Mouse (Mus musculus) heart, postnatal 10 days (tissue): ENCODE measurements around the gene Arfgap2. TPM values are rescaled to one million over a fixed set of nuclear protein-coding genes. Genes with fewer than 3 reads are reported as not detected.
A peak's percentile ranks its signal among the peaks of the same experiment; 100 is the strongest.

Source experiments
- DNase-seq, 2 experiments: peaks; one replicate each; pipeline ENCODE4 v3.0.0; 2021
- intact Hi-C: fragments of 180-260 bp; cut with DNase I; formaldehyde crosslinking; loops from one replicate; pipeline ENCODE4 v1.15.1; 2025
- total RNA-seq, 2 experiments: library from RNA; stranded (reverse); gene quantifications; 2 replicates each; pipeline ENCODE4 v1.2.3; 2021

Arfgap2 gene
- total RNA-seq, 2 experiments from 2014 or later, result 64.2 to 64.5 TPM

DNA sequence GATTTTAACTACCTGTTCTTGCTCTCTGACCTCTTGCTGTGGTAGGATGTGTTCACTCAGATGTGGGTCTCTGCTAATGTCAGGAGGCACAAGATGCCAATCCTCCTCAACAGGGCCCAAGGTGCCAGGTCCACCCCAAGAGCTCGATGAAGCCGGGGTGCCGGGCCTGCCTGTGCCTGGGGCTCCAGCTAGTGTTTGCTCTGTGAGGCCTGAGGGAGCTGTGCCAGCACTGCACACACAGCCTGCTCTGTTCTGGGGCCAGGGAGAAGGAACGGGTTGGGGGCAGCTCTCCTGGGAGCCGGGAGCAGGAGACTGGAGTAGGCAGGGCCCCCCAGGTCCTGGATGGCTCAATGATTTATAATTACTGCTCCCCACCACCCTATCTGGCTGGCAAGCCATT, 6.7 kb upstream of the Arfgap2 start:
- intact Hi-C loops, result loop anchor here (5.0 kb wide), 1 partner anchor 141 kb away; the partner anchor contains the start of gene Mybpc3
- peak in 1 of 2 experiments; percentile 26 for DNase-seq

DNA sequence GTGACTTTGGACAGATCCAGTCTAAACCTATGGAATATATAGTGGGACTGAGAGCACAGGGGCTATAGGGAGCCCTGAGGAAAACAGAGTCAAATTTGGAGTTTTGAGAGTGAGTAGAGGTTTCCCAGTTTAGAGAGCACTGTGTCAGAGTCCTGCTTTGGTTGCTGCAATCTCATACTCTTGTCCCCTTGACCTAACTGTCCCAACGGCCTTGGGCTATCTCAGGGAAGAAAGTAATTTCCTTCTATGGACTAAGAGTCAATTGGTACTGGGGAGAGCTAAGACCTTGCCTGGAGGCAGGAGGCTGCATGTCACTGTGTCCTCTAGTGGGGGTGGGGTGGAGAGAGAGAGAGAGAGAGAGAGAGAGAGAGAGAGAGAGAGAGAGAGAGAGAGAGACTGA, 5.9 kb upstream of the Arfgap2 start:
- intact Hi-C loops, result loop anchor here (5.0 kb wide), 1 partner anchor 142 kb away; the partner anchor contains the start of gene Mybpc3
- DNase-seq, result no peak

DNA sequence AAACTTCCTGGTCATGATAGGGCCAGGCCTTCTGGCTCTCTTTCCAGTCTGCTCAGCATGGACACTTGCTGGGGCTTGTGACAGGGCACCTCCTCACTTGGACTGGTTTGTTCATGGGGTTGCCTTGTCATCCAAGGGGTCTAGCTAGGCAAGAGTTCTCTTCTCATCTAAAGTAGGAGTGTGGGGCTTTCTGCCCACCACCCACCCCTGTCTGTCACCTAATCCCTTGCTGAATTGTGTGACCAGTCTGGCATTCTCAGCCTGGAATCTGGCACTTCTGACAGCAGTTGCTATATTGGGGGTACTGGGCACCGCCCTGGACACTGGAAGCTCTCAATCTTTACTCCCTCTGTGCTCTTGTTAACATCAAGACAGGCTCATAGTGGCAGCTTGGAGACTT, 5.3 kb upstream of the Arfgap2 start:
- DNase-seq, result peak; percentile 48 to 61
- intact Hi-C loops, result loop anchor here (5.0 kb wide), 1 partner anchor 142 kb away; the partner anchor contains the start of gene Mybpc3

DNA sequence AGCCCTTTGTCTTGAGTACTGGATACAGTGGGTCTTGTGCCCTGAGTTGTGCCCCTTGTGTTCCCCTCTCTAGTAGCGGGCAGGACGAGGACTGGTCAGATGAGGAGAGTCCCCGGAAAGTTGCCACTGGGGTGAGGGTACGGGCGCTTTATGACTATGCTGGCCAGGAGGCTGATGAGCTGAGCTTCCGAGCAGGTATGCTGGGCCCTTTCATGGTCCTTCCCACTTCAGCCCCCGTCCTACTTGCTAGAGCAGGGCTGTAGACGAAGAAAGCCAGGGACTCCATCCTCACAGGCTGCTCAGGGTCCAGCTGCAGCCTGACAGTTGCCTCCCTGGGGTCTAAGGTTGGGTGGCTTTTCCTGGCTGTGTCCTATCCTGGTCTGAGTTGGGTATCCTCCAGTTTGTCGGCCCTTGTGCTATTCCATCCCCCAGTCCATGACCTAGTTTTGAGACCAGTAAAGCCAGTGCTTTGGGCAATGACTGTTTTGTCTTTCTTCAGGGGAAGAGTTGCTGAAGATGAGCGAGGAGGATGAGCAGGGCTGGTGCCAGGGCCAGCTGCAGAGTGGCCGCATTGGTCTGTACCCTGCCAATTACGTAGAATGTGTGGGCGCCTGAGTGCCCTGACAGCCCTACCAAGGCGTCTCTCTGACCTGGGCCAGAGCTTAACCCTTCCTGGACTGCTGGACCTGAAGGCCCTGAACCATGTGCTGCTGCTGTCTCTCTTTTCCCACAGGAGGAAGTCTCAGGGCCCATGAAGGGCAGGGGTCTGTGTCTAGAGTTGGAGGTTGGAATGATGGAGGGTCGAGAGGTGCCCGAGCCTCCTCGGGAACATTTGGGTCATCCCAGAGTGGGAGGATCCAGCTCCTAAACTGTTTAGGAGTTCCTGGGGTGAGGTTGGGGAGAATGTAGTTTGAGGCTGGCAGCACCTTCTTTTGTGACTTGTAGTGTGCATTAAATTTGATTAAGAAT, 798 bp upstream of the Arfgap2 start:
- intact Hi-C loops, result no loop called here
- no peak for DNase-seq

- no peak for DNase-seq
- intact Hi-C loops, result no loop called here
These were observed 3.3 kb downstream of the Arfgap2 start for GRCm38 (mm10) chr2:91268042-91268441.

- no peak for DNase-seq
- intact Hi-C loops, result no loop called here
These were observed 3.9 kb downstream of the Arfgap2 start for GRCm38 (mm10) chr2:91268706-91269105.

DNA sequence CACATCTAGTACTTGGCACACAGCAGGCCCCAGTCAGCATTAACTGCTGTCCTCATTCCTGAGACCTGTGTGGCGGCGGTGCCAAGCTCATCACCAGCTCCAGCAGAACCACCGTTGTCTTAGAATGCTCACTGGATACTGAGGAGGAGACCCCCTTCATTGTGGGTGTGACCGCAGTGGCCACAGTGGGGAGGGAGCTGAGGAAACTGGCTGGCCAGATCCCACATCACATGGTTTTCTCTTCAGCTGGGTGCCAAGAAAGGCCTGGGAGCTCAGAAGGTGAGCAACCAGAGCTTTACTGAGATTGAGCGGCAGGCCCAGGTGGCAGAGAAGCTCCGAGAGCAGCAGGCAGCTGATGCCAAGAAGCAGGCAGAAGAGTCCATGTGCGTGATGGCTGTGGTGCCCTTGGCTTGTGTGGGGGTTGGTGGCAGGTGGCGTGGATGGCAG, 4.9 kb downstream of the Arfgap2 start:
- intact Hi-C loops, result no loop called here
- DNase-seq, result no peak

DNA sequence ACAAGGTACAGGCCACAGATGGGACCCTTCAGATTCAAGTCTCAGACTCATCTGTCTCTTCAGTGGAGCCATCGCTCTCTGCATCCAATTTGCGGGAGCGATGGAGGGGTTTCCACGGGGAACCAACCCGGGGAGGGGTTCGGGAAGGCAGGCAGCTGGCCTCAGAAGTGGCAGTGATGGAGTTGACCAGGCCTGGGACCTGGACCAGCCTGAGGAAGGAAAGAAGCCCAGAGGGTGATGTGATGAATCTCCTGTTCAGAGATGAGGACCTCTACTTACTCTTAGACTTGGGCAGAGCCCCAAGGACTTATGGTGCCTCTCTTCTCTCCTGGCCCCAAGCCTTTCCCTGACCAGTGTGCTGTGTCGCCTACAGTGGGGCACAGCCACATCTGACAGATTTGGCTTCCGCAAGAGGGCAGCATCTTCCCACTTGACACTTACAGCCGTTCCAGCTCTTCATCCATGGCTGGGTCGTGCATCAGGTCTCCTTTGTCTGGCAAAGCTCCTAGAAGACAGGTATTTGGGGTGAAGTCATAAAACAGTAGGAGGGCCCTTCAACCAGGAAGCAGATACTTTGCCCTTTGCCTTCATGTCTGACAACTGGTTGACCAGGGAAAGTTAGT, 14.1 kb downstream of the Arfgap2 start:
- DNase-seq, result peak; percentile 64 to 75
- intact Hi-C loops, result no loop called here

GRCm38 (mm10) chr2:91279372-91279755, 14.6 kb downstream of the Arfgap2 start:
- intact Hi-C loops, result no loop called here
- no peak for DNase-seq

GRCm38 (mm10) chr2:91281366-91281765, 16.6 kb downstream of the Arfgap2 start:
- intact Hi-C loops, result no loop called here
- no peak for DNase-seq

GRCm38 (mm10) chr2:91283972-91284371, 19.2 kb downstream of the Arfgap2 start:
- DNase-seq, result no peak
- intact Hi-C loops, result no loop called here

GRCm38 (mm10) chr2:91284375-91285199, 19.8 kb downstream of the Arfgap2 start:
- DNase-seq, result peak; percentile 57 to 70
- intact Hi-C loops, result loop anchor here (5.0 kb wide), 1 partner anchor 173 kb away; the partner anchor contains the start of gene Lrp4

GRCm38 (mm10) chr2:91285885-91286505, 21.2 kb downstream of the Arfgap2 start:
- intact Hi-C loops, result loop anchor here (1.0 to 5.0 kb wide), 2 partner anchors 171 to 195 kb away; partner anchors contain the start of gene Lrp4

DNA sequence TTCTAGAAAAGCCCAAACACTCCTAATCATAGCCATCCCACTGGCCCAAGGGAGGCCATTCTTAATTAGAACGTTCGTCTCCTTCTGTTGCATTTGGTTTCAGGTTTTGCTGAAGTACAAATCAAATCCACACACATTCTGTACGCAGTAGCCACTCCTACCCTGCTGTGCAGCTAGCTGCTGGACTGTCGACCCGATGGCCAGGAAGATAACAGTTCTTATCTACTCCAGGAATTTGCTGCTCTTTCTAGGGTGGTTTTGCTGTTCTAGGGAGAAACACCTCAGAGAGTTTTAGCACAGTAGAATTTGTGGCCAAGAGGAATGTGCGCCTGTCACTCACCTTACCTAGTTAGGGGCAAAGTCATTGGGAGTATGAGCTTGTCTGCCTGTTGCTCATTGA, 22.8 kb downstream of the Arfgap2 start:
- intact Hi-C loops, result loop anchor here (5.0 kb wide), 1 partner anchor 170 kb away; the partner anchor contains the start of gene Lrp4

More at GRCm38 (mm10) chr2:91285885-91286505, 21.2 kb downstream of the Arfgap2 start:
- DNase-seq, result peak; percentile 84 to 90

GRCm38 (mm10) chr2:91291197-91292007, 26.6 kb downstream of the Arfgap2 start:
- intact Hi-C loops, result no loop called here
- DNase-seq, result peak; percentile 46 to 60

More for the DNA sequence above, 22.8 kb downstream of the Arfgap2 start:
- DNase-seq, result no peak

GRCm38 (mm10) chr2:91294226-91294625, 29.5 kb downstream of the Arfgap2 start:
- DNase-seq, result no peak
- intact Hi-C loops, result no loop called here

GRCm38 (mm10) chr2:91295895-91296294, 31.1 kb downstream of the Arfgap2 start:
- intact Hi-C loops, result no loop called here
- no peak for DNase-seq

GRCm38 (mm10) chr2:91299156-91299555, 34.4 kb downstream of the Arfgap2 start:
- no peak for DNase-seq

DNA sequence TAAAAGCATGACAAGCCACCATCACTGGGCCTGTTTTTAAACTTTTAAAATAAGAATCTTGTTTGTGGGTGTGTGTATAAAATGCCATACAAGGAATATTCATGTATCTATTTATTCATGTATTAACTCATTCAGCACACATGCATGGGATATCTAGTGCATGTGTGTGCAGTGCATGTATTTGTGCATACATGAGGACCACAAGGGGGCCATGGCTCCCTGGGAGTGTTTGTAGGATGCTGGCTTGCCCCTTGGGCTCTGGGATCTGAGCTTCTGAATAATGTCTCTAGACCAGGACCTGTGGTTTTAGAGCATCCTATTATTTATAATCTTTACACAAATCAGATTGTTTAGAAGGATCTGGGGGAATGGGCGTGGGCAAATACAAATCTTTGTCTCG, 36.0 kb downstream of the Arfgap2 start:
- DNase-seq, result no peak
- intact Hi-C loops, result no loop called here

More at GRCm38 (mm10) chr2:91299156-91299555, 34.4 kb downstream of the Arfgap2 start:
- intact Hi-C loops, result no loop called here
